Mouse (Mus musculus) midbrain, postnatal 0 days (tissue): ENCODE measurements around the gene Meltf. TPM values are rescaled to one million over a fixed set of nuclear protein-coding genes. Genes with fewer than 3 reads are reported as not detected.

Experiments
- ATAC-seq: fragments of 200-750 bp; cut with Nextera tagmentation; 2 replicates; pipeline ENCODE4 v1.8.0; 2017; ENCODE audit warnings: moderate number of reproducible peaks, mild to moderate bottlenecking, moderate TSS enrichment, moderate library complexity; ENCODE audit not compliant: low FRiP score
- DNase-seq: peaks from one replicate; pipeline ENCODE4 v3.0.0-alpha.2; 2015; ENCODE audit warnings: low spot score
- H3K27ac ChIP-seq: fragments of 300-500 bp; sonication (generic); 2 replicates; pipeline ENCODE4 v1.5.1; 2014; ENCODE audit warnings: low read depth, mild to moderate bottlenecking, low read length, mixed read lengths
- H3K27me3 ChIP-seq: fragments of 300-500 bp; sonication (generic); 2 replicates; pipeline ENCODE4 v1.6.1; 2014; ENCODE audit warnings: low read length, control low read depth, mixed read lengths; ENCODE audit not compliant: insufficient read depth
- H3K36me3 ChIP-seq: fragments of 300-500 bp; sonication (generic); 2 replicates; pipeline ENCODE4 v1.6.1; 2014; ENCODE audit warnings: low read length, control low read depth, mixed read lengths; ENCODE audit not compliant: insufficient read depth
- H3K4me1 ChIP-seq: fragments of 300-500 bp; sonication (generic); 2 replicates; pipeline ENCODE4 v1.6.1; 2014; ENCODE audit warnings: mild to moderate bottlenecking, control low read depth, antibody characterized with exemption, low read length, mixed read lengths; ENCODE audit not compliant: insufficient read depth
- H3K4me2 ChIP-seq: fragments of 300-500 bp; sonication (generic); 2 replicates; pipeline ENCODE4 v1.6.1; 2014; ENCODE audit warnings: low read depth, mild to moderate bottlenecking, low read length, mixed read lengths; ENCODE audit not compliant: poor library complexity, severe bottlenecking
- H3K4me3 ChIP-seq: fragments of 300-500 bp; sonication (generic); 2 replicates; pipeline ENCODE4 v1.5.1; 2014; ENCODE audit warnings: low read depth, mild to moderate bottlenecking, low read length, moderate library complexity
- H3K9ac ChIP-seq: fragments of 300-500 bp; sonication (generic); replicated peaks from 2 replicates; pipeline ENCODE4 v1.6.1; 2014; ENCODE audit warnings: mild to moderate bottlenecking, low read length, moderate library complexity, mixed read lengths; ENCODE audit not compliant: poor library complexity, severe bottlenecking
- H3K9me3 ChIP-seq: fragments of 300-500 bp; sonication (generic); 2 replicates; pipeline ENCODE4 v1.6.1; 2016; ENCODE audit warnings: low read length, control low read depth
- CTCF ChIP-seq: IDR thresholded peaks from 2 replicates; pipeline ENCODE4 v1.5.1; 2016; ENCODE audit warnings: antibody characterized with exemption, mild to moderate bottlenecking
- WGBS: fragments of 180-500 bp; shearing (Covaris S2); extraction: QIAGEN DNeasy Blood & Tissue Kit; methylation state at CpG from one replicate; pipeline ENCODE4 v1.1.7; 2014; 5-methylcytosine and 5-hydroxymethylcytosine counted together
- polyA plus RNA-seq: library from polyadenylated mRNA; unstranded; fragments of >200 nt; fragmentation: Nextera tagmentation; extraction: Ambion mirVana; gene quantifications from 2 replicates; pipeline ENCODE4 v1.2.1, GENCODE M21; 2015
- total RNA-seq: library from RNA; depleted of rRNA; stranded (reverse); fragments of >200 nt; gene quantifications from 2 replicates; pipeline ENCODE4 v1.2.3, GENCODE M21; 2014

Meltf gene
- total and polyA plus RNA-seq, 2 experiments from 2014 or later = 0.22 to 0.25 TPM

DNA sequence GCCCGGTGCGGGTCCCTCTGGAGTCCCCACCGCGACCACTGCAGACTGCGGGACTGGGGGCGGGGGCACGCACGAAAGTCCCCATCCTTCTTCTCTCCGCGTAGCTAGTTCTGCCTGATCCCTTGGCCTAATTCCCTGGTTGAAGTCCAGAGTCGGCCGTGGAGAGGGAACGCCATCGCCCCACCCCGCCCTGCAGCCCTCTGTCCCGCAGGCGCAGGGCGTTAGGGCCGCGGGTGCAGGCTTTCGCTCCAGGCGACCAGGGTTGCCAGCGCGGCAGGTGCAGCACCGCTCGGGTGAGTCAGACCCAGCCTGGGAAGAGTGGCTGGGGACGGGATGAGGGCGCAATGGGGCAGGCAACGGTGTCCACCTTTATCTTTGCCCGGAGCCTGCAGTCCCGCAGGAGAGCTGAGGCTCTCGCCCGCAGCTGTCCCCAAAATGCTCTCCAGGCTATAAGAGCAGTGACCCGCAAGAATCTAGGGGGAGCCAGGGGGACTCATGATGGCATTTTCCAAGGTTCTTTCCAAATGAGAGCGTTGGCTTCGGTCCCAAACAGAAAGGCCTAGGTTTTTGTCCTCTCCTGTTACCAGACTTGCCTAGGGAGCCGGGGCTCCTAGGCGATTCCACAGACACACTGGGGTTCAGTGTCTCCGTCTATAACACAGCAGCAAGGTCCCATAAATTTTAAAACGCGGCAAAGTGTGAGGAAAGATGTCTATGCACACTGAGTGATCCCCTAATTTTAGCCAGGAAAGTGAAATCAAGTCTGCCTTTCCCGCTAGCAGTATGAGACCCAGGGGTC lies 55.3 kb downstream of the Meltf start, which contains the start of gene Pigz:
Gene Pigz, plus strand, starts transcription at position 101 of the 799 bp plus-strand sequence.
- 0 out of 2 replicates have a peak, but pooled peaks cover 9% of the 10 kb centered on the region for H3K4me1 ChIP-seq
- TF ChIP-seq CTCF = no peak
- H3K4me3 ChIP-seq = peak within 1 kb of the TSS; percentile 39
- DNase-seq (peak; percentile 54), ATAC-seq (0 out of 2 replicates have a peak, but pooled peaks have one; percentile 2)
- H3K9ac ChIP-seq = peak within 1 kb of the TSS; percentile 71
- 7% methylated on average over 42 of the region's 42 CpGs for WGBS
- no peaks in the 10 kb centered on the region for H3K9me3 ChIP-seq
- H3K27me3 ChIP-seq = no peaks in the 10 kb centered on the region
- peak within 1 kb of the TSS; percentile 80 for H3K4me2 ChIP-seq
- no peaks in the 10 kb centered on the region for H3K36me3 ChIP-seq
- H3K27ac ChIP-seq = peak within 1 kb of the TSS; percentile 89

GRCm38 (mm10) chr16:31934550-31935010 lies 56.0 kb downstream of the Meltf start:
- ATAC-seq (no peak), DNase-seq (peak; percentile 18)
- H3K4me2 ChIP-seq = peak overlapping the region; percentile 80
- peak overlapping the region; percentile 71 for H3K9ac ChIP-seq
- H3K27ac ChIP-seq = peak overlapping the region; percentile 89; the same call in 1 of the 2 replicates
- H3K4me3 ChIP-seq = peak overlapping the region; percentile 39; the same call in 1 of the 2 replicates
- no peaks in the 10 kb centered on the region for H3K27me3 ChIP-seq
- 11% methylated on average over 13 of the region's 13 CpGs for WGBS
- H3K9me3 ChIP-seq = no peaks in the 10 kb centered on the region
- TF ChIP-seq CTCF = no peak
- H3K4me1 ChIP-seq = 0 out of 2 replicates have a peak, but pooled peaks cover 9% of the 10 kb centered on the region
- no peaks in the 10 kb centered on the region for H3K36me3 ChIP-seq

DNA sequence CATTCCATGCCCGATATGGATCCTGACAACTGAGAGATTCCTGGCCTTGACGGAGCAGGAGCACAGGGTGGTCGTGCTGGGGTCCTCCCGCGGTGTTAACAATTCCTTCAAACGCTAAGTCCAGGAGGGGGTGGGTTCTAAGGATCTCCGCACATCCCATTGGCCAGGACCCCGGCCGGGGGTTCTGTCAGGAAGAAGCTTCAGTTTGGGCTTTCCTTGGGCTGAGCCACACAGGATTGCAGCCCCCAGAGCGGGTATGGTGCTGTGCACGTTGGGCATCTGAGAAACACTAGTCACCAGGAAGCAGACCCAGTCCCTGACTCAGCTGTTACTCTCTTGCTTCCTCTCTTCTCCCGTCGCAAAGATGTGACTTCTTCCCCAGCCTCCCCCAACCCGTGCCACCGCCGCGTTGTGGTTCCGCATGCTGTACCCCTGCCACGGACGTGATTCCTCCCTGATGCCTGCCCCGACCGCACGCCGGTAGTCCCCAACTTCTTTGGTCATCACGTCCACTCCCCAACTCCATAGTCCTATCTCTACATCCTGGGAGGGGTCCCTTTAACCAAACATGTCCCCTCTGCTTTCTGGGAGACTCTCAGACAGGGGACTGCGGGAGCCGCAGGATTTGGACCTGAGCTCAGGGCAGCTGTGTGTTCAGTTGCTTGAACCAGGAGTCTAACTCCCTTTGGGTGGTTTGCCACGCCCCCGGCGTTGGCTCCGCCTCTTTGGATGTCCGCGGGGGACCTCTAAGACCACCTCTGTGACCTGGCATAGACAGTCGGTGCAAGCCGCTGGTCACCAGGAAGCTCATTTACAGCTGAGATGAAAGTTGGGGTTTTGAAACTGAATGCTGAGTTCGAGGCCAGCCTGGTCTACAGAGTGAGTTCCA lies 56.7 kb downstream of the Meltf start:
- Histone ChIP-seq H3K9me3 (no peaks in the 10 kb centered on the region), H3K4me1 (0 out of 2 replicates have a peak, but pooled peaks cover 9% of the 10 kb centered on the region), H3K4me3 (peak overlapping the region; percentile 39), H3K9ac (peak overlapping the region; percentile 71), H3K27me3 (no peaks in the 10 kb centered on the region), H3K36me3 (no peaks in the 10 kb centered on the region), H3K27ac (peak overlapping the region; percentile 89; the same call in 1 of the 2 replicates), H3K4me2 (peak overlapping the region; percentile 80)
- DNase-seq = peak; percentile 39
- WGBS = 5% methylated on average over 36 of the region's 36 CpGs
- ATAC-seq = peak; percentile 15; the same call in 1 of the 2 replicates
- TF ChIP-seq CTCF = no peak

GRCm38 (mm10) chr16:31936568-31936967 lies 58.0 kb downstream of the Meltf start:
- 90% methylated on average over 4 of the region's 4 CpGs for WGBS
- Histone ChIP-seq H3K9ac (no peak overlapping the region), H3K27me3 (no peaks in the 10 kb centered on the region), H3K9me3 (no peaks in the 10 kb centered on the region), H3K27ac (no peak overlapping the region), H3K36me3 (no peaks in the 10 kb centered on the region), H3K4me1 (0 out of 2 replicates have a peak, but pooled peaks cover 9% of the 10 kb centered on the region), H3K4me3 (no peak overlapping the region), H3K4me2 (no peak overlapping the region)
- peak; percentile 21; the same call in 1 of the 2 replicates for TF ChIP-seq CTCF
- DNase-seq (no peak), ATAC-seq (no peak)

DNA sequence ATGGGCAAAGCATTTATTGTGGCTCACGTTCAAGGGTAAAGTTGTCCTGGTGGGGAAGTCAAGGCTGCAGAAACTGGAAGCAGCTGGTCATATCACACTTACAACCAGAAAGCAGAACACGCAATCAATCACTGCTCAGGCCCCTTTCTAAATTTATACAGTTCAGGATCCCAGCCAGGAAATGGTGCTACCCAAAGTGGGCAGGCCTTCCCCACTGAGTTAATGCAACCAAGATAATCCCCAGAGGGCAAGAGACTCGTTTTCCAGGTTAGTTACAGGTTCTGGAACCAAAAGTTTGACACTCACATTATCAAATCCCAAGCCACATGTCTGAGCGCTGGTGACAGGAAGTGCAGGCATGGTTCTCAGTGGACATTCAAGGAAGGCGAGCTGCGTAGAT lies 60.2 kb downstream of the Meltf start:
- ATAC-seq (no peak), DNase-seq (no peak)
- TF ChIP-seq CTCF = no peak
- Histone ChIP-seq H3K4me2 (no peak overlapping the region), H3K4me1 (0 out of 2 replicates have a peak, but pooled peaks cover 6% of the 10 kb centered on the region), H3K4me3 (no peak overlapping the region), H3K27ac (no peak overlapping the region), H3K9me3 (no peaks in the 10 kb centered on the region), H3K27me3 (no peaks in the 10 kb centered on the region), H3K36me3 (no peaks in the 10 kb centered on the region), H3K9ac (no peak overlapping the region)
- 72% methylated on average over 6 of the region's 6 CpGs for WGBS
